Mouse (Mus musculus): ENCODE results near the gene Slc25a36.

Gene Slc25a36

GRCm38 (mm10) chr9:97123934-97124692 lies 13.2 kb upstream of the Slc25a36 start:
- TF ChIP-seq CTCF (conservative IDR thresholded peaks at IDR 0.05; ENCODE audit: low read length) (no peak), POU5F1 (IDR thresholded peaks at IDR 0.05; ENCODE audit: borderline replicate concordance, low read length) (no peak), NANOG (IDR thresholded peaks at IDR 0.05; ENCODE audit: borderline replicate concordance, low read length) (no peak)
- Histone ChIP-seq H3K4me1 (replicated peaks; ENCODE audit: low read depth, low read length) (peaks cover 48% of the 10 kb centered on the region), H3K36me3 (ENCODE audit: insufficient read depth, low read length) (no peaks in the 10 kb centered on the region), H3K4me3 (replicated peaks; ENCODE audit: low read length) (peak overlapping the region; percentile 57), H3K27me3 (ENCODE audit: insufficient read depth, low read length) (no peaks in the 10 kb centered on the region), H3K9me3 (ENCODE audit: low read length) (no peaks in the 10 kb centered on the region)

DNA sequence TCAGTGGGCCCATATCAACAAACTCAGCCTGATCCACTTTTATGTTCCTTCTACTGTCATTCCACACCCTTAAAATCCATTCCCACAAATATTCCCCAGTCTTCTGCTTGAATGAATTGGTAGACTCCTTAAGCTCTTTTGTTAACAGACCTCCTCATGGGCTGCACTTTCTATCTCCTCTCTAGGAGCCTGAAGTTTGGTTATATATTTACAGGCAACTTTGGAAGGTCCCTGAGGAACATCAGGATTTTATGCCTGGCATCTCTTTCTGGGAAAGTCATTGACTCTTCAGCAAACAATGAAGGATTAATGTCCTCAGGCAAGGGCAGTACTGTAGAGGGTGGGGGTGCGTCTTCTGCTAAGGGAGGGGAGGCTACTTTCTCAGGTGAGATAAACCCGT lies 10.5 kb upstream of the Slc25a36 start:
- Histone ChIP-seq H3K4me3 (replicated peaks; ENCODE audit: low read length) (no peak overlapping the region), H3K36me3 (ENCODE audit: insufficient read depth, low read length) (no peaks in the 10 kb centered on the region), H3K27me3 (ENCODE audit: insufficient read depth, low read length) (no peaks in the 10 kb centered on the region), H3K4me1 (replicated peaks; ENCODE audit: low read depth, low read length) (peaks cover 47% of the 10 kb centered on the region), H3K9me3 (ENCODE audit: low read length) (no peaks in the 10 kb centered on the region)
- TF ChIP-seq POU5F1 (IDR thresholded peaks at IDR 0.05; ENCODE audit: borderline replicate concordance, low read length) = no peak
- no peak for TF ChIP-seq NANOG (IDR thresholded peaks at IDR 0.05; ENCODE audit: borderline replicate concordance, low read length)
- TF ChIP-seq CTCF (conservative IDR thresholded peaks at IDR 0.05; ENCODE audit: low read length) = no peak

DNA sequence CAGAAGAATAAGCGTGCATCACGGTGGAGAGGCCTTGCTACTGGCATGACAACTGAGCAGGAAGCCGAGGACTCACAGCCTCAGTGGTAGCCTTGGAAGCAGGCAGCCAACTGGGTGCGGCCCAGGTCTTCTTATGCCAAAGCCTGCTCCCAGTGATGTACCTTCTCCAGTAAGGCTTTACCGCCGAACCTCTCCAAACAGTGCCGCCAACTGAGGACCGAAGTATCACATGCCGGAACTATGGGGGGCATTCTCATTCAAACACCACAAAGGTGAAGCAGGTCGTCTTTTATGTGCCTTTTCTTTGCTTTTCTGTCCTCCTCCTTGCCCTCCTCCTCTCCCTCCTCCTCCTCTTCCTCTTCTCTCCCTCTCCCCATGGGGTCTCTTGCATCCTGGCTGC lies 3.3 kb upstream of the Slc25a36 start:
- no peaks in the 10 kb centered on the region for H3K9me3 ChIP-seq (ENCODE audit: low read length)
- peaks cover 50% of the 10 kb centered on the region for H3K4me1 ChIP-seq (replicated peaks; ENCODE audit: low read depth, low read length)
- peak; percentile 32 for TF ChIP-seq NANOG (IDR thresholded peaks at IDR 0.05; ENCODE audit: borderline replicate concordance, low read length)
- peak; percentile 29; the same call in 1 of the 2 replicates for TF ChIP-seq POU5F1 (IDR thresholded peaks at IDR 0.05; ENCODE audit: borderline replicate concordance, low read length)
- no peak for TF ChIP-seq CTCF (conservative IDR thresholded peaks at IDR 0.05; ENCODE audit: low read length)
- H3K27me3 ChIP-seq (ENCODE audit: insufficient read depth, low read length) = no peaks in the 10 kb centered on the region
- H3K4me3 ChIP-seq (replicated peaks; ENCODE audit: low read length) = peak overlapping the region; percentile 73
- H3K36me3 ChIP-seq (ENCODE audit: insufficient read depth, low read length) = peaks cover 4% of the 10 kb centered on the region; the same call in 1 of the 2 replicates

DNA sequence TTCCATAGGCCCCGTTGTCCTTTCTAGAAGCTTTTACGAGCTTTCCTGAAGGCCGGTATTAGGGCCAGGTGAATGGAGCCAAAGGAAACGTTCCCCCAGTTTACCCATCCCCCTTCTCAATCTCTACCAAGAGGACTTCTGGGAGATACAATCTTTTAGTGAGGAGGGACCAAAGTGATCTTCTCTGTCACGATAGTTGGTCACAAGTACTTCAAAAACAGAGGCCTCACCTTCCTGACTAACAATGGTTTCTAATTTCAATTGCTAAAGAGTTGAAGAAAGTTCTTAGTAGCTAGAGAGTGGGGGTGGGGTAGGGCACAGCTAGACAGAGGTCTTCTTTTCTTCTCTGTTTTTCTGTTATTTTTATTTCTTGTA lies 2.6 kb upstream of the Slc25a36 start:
- H3K4me1 ChIP-seq (replicated peaks; ENCODE audit: low read depth, low read length) = peaks cover 57% of the 10 kb centered on the region
- H3K4me3 ChIP-seq (replicated peaks; ENCODE audit: low read length) = peak overlapping the region; percentile 73
- TF ChIP-seq CTCF (conservative IDR thresholded peaks at IDR 0.05; ENCODE audit: low read length) (no peak), POU5F1 (IDR thresholded peaks at IDR 0.05; ENCODE audit: borderline replicate concordance, low read length) (no peak), NANOG (IDR thresholded peaks at IDR 0.05; ENCODE audit: borderline replicate concordance, low read length) (no peak)
- no peaks in the 10 kb centered on the region for H3K27me3 ChIP-seq (ENCODE audit: insufficient read depth, low read length)
- peaks cover 12% of the 10 kb centered on the region for H3K36me3 ChIP-seq (ENCODE audit: insufficient read depth, low read length)
- H3K9me3 ChIP-seq (ENCODE audit: low read length) = no peaks in the 10 kb centered on the region

GRCm38 (mm10) chr9:97112797-97113554 lies 2.0 kb upstream of the Slc25a36 start:
- Histone ChIP-seq H3K4me1 (replicated peaks; ENCODE audit: low read depth, low read length) (peaks cover 59% of the 10 kb centered on the region), H3K36me3 (ENCODE audit: insufficient read depth, low read length) (peaks cover 16% of the 10 kb centered on the region), H3K4me3 (replicated peaks; ENCODE audit: low read length) (peak overlapping the region; percentile 73), H3K9me3 (ENCODE audit: low read length) (no peaks in the 10 kb centered on the region), H3K27me3 (ENCODE audit: insufficient read depth, low read length) (no peaks in the 10 kb centered on the region)
- TF ChIP-seq CTCF (conservative IDR thresholded peaks at IDR 0.05; ENCODE audit: low read length) (no peak), POU5F1 (IDR thresholded peaks at IDR 0.05; ENCODE audit: borderline replicate concordance, low read length) (no peak), NANOG (IDR thresholded peaks at IDR 0.05; ENCODE audit: borderline replicate concordance, low read length) (no peak)

DNA sequence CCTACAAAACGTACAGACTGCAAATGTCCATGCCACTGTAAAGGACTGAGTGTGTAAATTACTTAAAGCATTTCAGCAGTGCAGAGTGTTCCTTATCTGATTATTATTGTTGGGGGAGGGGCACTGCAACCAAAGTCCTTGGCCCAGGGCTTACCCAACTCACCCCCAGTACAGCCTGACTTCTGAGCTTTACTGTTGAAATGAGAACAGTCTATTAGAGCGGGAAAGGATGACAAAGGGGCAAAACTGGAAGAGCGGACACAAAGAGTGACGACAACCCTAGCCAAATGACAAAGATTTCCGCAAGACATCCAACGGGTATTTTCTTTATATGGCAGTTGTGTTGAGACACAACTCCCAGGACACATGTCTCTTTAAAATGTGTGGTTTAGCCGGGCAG lies 1.3 kb upstream of the Slc25a36 start:
- H3K9me3 ChIP-seq (ENCODE audit: low read length) = no peaks in the 10 kb centered on the region
- peaks cover 22% of the 10 kb centered on the region for H3K36me3 ChIP-seq (ENCODE audit: insufficient read depth, low read length)
- H3K4me3 ChIP-seq (replicated peaks; ENCODE audit: low read length) = peak overlapping the region; percentile 95
- H3K27me3 ChIP-seq (ENCODE audit: insufficient read depth, low read length) = no peaks in the 10 kb centered on the region
- H3K4me1 ChIP-seq (replicated peaks; ENCODE audit: low read depth, low read length) = peaks cover 66% of the 10 kb centered on the region
- TF ChIP-seq POU5F1 (IDR thresholded peaks at IDR 0.05; ENCODE audit: borderline replicate concordance, low read length) (no peak), NANOG (IDR thresholded peaks at IDR 0.05; ENCODE audit: borderline replicate concordance, low read length) (no peak), CTCF (conservative IDR thresholded peaks at IDR 0.05; ENCODE audit: low read length) (no peak)

DNA sequence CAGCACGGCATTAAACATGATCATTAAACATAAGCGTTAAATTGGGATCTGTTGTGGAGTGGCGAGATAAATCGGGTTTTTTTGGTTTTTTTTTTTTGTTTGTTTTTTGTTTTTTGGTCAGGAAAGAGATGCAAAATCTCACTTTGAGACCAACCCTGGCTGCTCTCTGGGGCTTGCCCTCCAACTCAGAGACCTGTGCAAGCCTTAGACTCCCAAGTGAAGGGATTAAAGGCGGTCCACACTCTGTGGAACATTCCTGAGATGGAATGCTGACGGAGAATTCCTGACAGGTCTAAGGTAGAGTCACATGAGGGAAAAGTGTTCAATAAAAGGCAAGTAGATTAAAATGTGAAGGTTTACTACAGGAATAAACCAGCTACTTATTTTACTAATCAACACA lies 549 bp upstream of the Slc25a36 start:
- peaks cover 71% of the 10 kb centered on the region for H3K4me1 ChIP-seq (replicated peaks; ENCODE audit: low read depth, low read length)
- no peaks in the 10 kb centered on the region for H3K9me3 ChIP-seq (ENCODE audit: low read length)

DNA sequence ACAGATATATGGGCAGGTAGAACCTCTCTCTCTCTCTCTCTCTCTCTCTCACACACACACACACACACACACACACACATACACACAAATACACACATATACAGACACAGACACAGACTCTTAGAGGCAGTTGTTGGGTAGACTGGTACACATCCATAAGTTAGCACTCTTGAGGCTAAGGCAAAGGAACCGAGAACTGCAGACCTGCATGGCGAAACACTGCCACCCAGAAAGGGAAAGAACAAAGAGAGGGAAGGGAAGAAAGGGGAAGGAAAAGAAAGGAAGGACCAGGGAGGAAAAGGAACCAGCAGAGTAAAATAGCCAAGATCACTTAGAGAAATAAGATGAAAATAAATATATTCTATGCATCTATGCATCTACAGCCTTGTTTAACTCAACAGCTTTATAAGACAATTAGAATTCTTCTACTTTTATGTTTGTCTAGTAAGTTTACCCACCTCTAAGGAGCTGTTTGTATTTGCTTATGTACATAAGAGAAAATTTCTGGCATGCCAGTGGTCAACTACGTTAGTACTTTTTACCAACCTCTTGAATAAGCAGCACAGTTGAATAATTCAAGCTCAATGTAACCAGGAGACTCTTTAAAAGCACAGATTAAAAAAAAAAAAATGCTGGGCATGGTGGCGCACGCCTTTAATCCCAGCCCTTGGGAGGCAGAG lies 4.3 kb downstream of the Slc25a36 start:
- no peak for TF ChIP-seq POU5F1 (IDR thresholded peaks at IDR 0.05; ENCODE audit: borderline replicate concordance, low read length)
- TF ChIP-seq CTCF (conservative IDR thresholded peaks at IDR 0.05; ENCODE audit: low read length) = no peak
- no peak for TF ChIP-seq NANOG (IDR thresholded peaks at IDR 0.05; ENCODE audit: borderline replicate concordance, low read length)

More for the DNA sequence above, 549 bp upstream of the Slc25a36 start:
- Histone ChIP-seq H3K4me3 (replicated peaks; ENCODE audit: low read length) (peak overlapping the region; percentile 95), H3K27me3 (ENCODE audit: insufficient read depth, low read length) (no peaks in the 10 kb centered on the region), H3K36me3 (ENCODE audit: insufficient read depth, low read length) (peaks cover 29% of the 10 kb centered on the region)
- no peak for TF ChIP-seq CTCF (conservative IDR thresholded peaks at IDR 0.05; ENCODE audit: low read length)
- TF ChIP-seq POU5F1 (IDR thresholded peaks at IDR 0.05; ENCODE audit: borderline replicate concordance, low read length) = no peak
- no peak for TF ChIP-seq NANOG (IDR thresholded peaks at IDR 0.05; ENCODE audit: borderline replicate concordance, low read length)

More for the DNA sequence above, 4.3 kb downstream of the Slc25a36 start:
- H3K9me3 ChIP-seq (ENCODE audit: low read length) = no peaks in the 10 kb centered on the region
- no peaks in the 10 kb centered on the region for H3K27me3 ChIP-seq (ENCODE audit: insufficient read depth, low read length)
- H3K4me1 ChIP-seq (replicated peaks; ENCODE audit: low read depth, low read length) = peaks cover 77% of the 10 kb centered on the region
- peak overlapping the region; percentile 45 for H3K4me3 ChIP-seq (replicated peaks; ENCODE audit: low read length)
- H3K36me3 ChIP-seq (ENCODE audit: insufficient read depth, low read length) = peaks cover 38% of the 10 kb centered on the region

All from E14TG2a.4 (cell line).